Mouse (Mus musculus): ENCODE data around the gene Ap1b1.

DNA sequence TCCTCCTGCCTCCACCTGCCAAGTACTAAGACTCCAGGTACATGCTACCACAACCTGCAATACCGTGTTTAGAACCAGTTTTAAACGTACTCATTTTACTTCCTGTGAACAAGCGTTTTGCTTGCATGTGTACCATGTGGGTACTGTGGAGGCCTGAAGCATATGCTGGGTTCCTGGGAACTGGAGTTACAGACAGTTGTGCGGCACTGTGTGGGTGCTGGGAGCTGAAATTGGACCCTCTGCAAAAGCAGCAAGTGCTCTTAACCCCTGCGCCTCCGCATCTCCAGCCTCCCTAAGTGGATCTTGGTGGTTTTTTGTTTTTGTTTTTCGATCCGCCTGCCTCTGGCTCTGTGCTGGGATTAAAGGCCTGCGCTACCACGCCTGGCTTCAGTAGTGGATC lies 65.0 kb downstream of the Ap1b1 start:
- TF ChIP-seq CTCF (IDR thresholded peaks at IDR 0.05; ENCODE audit: low read depth, low read length), result no peak
- no peak for TF ChIP-seq POLR2A (IDR thresholded peaks at IDR 0.05; ENCODE audit: borderline replicate concordance, low read depth, low read length)

All from bone marrow macrophage, adult 2 months (primary cell).